Mouse (Mus musculus): ENCODE results near the gene Aco2. TPM values are rescaled to one million over a fixed set of nuclear protein-coding genes. Genes with fewer than 3 reads are reported as not detected.

Gene Aco2
- total RNA-seq, 1 experiment from 2014 or later, result 98.4 TPM

- no peak for ATAC-seq (replicated peaks in 1 of 2; ENCODE audit: insufficient read depth in 1 of 2, low FRiP score in 2 of 2, low TSS enrichment in 1 of 2, low read depth in 1 of 2, poor library complexity in 2 of 2, severe bottlenecking in 2 of 2)
Measured at GRCm38 (mm10) chr15:81954151-81954583, 82.1 kb downstream of the Aco2 start.

- no peak for ATAC-seq (replicated peaks in 1 of 2; ENCODE audit: insufficient read depth in 1 of 2, low FRiP score in 2 of 2, low TSS enrichment in 1 of 2, low read depth in 1 of 2, poor library complexity in 2 of 2, severe bottlenecking in 2 of 2)
Measured at GRCm38 (mm10) chr15:81954716-81955115, 82.6 kb downstream of the Aco2 start.

DNA sequence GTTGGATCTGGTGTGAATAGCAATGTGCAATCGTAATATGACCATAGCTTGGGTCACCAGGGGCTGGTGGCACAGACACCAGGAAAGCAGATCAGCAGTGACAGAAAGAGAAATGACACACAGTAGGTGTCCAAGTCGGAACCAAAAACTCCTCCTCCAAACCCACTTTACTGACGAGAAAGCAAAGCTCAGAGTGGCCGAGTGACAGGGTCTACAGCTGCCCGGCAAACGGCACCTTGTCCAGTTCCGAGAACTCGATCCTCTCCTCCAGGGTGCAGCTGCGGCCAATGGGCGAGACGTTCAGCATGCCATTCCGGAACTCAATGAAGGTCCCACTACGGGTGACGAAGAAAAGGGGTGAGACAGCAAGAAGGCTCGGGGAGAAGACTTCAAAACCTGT is 83.3 kb downstream of the Aco2 start:
- ATAC-seq (replicated peaks in 1 of 2; ENCODE audit: insufficient read depth in 1 of 2, low FRiP score in 2 of 2, low TSS enrichment in 1 of 2, low read depth in 1 of 2, poor library complexity in 2 of 2, severe bottlenecking in 2 of 2), result no peak

DNA sequence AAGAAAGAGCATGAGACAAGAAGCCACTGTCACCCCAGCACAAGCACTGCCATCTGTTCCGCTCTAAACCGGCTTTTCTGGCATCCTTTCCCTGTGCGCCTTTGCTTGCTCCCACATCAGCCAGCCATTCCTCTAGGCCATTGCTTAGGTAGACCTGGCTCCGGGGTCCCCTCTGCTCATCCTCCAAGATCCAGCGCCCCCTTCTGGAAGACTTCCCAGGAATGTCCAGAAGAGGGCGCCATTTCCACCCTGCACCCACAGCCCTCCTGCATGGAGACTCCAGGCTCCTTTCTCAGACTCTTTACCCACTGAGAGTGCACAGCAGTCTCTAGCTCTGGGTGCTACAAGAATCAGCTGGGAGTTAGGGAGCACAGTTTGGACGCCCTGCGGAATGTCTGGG is 84.3 kb downstream of the Aco2 start:
- 0 out of 4 replicates have a peak, but pooled peaks of 1 of the 2 experiments have one; percentile 30 for ATAC-seq (replicated peaks in 1 of 2; ENCODE audit: insufficient read depth in 1 of 2, low FRiP score in 2 of 2, low TSS enrichment in 1 of 2, low read depth in 1 of 2, poor library complexity in 2 of 2, severe bottlenecking in 2 of 2)

DNA sequence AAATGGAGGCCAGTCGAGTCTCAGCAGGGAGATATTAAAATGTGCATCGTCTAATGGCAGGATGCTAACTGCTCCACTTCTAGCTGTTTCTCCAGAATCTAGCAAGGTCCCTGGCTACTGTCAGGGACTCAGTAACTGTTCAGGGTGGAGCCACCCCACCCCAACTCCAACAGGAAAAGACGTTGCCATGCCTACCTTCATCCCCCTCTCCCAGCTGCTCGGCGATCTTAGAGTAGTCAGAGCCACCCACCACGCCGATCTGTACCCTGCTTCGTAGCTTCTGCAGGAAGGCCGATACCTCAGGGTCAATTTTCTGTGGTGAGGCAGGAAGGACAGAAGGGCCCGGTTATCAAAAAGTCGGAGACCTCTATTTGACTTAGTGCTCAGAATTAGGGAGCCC is 85.5 kb downstream of the Aco2 start:
- no peak for ATAC-seq (replicated peaks in 1 of 2; ENCODE audit: insufficient read depth in 1 of 2, low FRiP score in 2 of 2, low TSS enrichment in 1 of 2, low read depth in 1 of 2, poor library complexity in 2 of 2, severe bottlenecking in 2 of 2)

DNA sequence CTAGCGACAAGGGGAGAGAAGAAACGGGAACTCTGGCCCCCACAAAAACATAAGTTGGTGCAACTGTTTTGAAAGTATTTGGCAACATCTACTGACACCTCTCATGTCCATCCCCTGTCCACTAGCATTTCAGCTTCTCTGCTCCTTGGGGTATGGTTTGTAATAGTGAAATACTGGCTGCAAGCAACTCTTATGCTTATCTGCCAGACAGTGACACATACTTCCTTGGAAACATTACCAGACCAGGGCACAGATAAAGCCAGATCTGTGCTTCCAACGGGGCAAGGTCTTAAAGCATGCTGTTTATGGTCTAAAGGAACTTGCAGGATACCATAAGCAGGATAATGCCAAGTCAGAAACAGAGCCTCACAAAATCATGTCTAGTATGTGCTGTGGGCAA is 86.8 kb downstream of the Aco2 start:
- ATAC-seq (replicated peaks in 1 of 2; ENCODE audit: insufficient read depth in 1 of 2, low FRiP score in 2 of 2, low TSS enrichment in 1 of 2, low read depth in 1 of 2, poor library complexity in 2 of 2, severe bottlenecking in 2 of 2), result no peak

DNA sequence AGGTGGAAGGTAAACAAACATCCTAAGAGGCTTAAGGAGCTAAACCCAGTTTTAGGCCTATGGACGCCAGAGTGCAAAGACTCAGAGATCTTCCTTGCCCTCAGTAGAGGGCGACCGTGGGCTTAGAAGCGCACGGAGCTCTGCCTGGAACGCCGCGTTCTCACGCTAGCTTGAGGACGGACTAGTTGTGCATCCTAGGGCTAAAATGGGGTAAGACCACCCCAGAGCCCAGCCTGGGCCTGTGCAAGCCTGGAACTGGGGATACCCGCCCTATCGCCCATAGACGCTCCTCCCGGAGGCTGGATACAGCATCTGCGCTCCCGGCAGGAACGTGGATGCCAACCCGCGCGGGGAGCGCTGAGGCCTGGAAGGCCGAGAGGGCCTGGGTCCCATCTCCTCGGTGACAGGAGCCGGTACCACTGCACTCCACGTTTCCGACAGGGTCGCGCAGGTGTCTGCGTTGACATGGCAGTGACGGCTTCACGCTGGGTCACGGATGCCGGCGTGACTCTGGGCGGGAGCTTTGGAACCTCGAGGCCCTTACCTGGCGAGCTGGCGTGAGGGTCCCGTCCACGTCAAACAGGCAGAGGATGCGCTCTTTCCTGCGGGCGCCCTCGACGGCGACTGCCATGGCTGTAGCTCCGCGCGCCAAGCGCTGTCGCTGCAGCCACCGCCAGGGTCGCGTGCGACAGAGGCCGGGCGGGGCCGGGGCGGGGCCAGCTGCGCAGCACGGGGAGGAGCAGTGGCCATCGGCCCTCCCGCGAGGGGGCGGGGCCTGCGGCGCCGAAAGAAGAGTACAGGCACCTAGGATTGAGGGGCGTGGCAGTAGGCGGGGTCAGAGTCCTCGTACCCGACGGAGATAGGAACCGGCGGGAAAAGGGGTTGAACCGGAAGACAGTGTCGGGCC is 88.3 kb downstream of the Aco2 start, which contains the start of gene Pmm1:
Pmm1 (minus strand) TSS at position 760 of the 907 bp plus-strand sequence.
- peak; percentile 93 to 95 for ATAC-seq (replicated peaks in 1 of 2; ENCODE audit: insufficient read depth in 1 of 2, low FRiP score in 2 of 2, low TSS enrichment in 1 of 2, low read depth in 1 of 2, poor library complexity in 2 of 2, severe bottlenecking in 2 of 2)

DNA sequence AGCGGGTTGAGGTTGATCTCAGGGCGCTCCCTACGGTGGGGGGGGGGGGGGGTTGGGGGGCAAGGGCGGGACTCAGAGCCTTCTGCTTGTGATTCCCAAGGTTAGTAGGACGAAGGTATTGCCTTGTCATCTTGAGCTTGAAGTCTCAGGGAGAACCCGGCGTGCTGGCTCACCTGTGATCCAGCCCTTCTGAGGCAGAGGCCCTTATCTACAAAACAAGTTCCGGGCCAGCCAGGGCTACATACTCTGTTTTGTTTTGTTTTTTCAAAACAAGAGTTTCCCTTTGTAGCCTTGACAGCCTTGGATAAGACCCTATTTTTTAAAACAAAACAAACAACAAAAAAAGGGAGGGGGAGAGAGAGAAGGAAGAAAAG is 89.0 kb downstream of the Aco2 start:
- no peak for ATAC-seq (replicated peaks in 1 of 2; ENCODE audit: insufficient read depth in 1 of 2, low FRiP score in 2 of 2, low TSS enrichment in 1 of 2, low read depth in 1 of 2, poor library complexity in 2 of 2, severe bottlenecking in 2 of 2)

DNA sequence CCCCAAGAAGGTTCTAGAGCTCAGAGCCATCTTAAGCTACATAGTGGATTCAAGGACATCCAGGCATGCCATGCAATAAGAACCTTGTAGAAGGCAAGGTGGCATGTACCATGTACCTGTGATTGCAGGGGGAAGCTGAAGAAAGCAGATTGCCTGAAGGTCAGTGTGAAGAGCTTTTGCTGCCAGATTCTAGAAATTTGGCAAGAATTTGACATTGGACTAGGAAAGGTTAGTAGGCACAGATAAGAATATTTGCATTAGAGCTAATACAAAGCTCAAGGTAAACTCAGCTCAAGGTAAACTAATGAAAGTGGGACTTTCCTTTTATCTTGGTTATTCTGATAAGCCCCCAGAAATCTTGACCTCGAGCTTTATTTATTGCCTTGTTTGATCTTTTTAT is 92.2 kb downstream of the Aco2 start:
- ATAC-seq (replicated peaks in 1 of 2; ENCODE audit: insufficient read depth in 1 of 2, low FRiP score in 2 of 2, low TSS enrichment in 1 of 2, low read depth in 1 of 2, poor library complexity in 2 of 2, severe bottlenecking in 2 of 2), result no peak

Other genes with a start within 250 kb of the Aco2 start
- 21.2 and 22.8 TPM in 2 replicates for gene L3mbtl2, start 208.4 kb upstream of the Aco2 start, total RNA-seq (2017)
- 0.19 and 0.69 TPM in 2 replicates for gene Chadl, start 175.0 kb upstream of the Aco2 start, total RNA-seq (2017)
- 40.3 and 42.2 TPM in 2 replicates for gene Zc3h7b, start 127.3 kb upstream of the Aco2 start, total RNA-seq (2017)
- 80.7 and 125 TPM in 2 replicates for gene Rangap1, start 126.8 kb upstream of the Aco2 start, total RNA-seq (2017)
- gene Tef, start 69.9 kb upstream of the Aco2 start, total RNA-seq (2017), result 18.6 and 28.9 TPM in 2 replicates
- 36.6 and 38.4 TPM in 2 replicates for gene Tob2, start 13.5 kb upstream of the Aco2 start, total RNA-seq (2017)
- gene Phf5a, start 398 bp upstream of the Aco2 start, total RNA-seq (2017), result 35.5 and 56.0 TPM in 2 replicates
- gene Polr3h, start 53.9 kb downstream of the Aco2 start, total RNA-seq (2017), result 26.7 and 32.6 TPM in 2 replicates
- not detected in 2 replicates for gene Csdc2, start 64.5 kb downstream of the Aco2 start, total RNA-seq (2017)
- gene Pmm1, start 88.6 kb downstream of the Aco2 start, total RNA-seq (2017), result 12.5 and 13.4 TPM in 2 replicates
- not detected in 2 replicates for gene 1700029P11Rik, start 108.2 kb downstream of the Aco2 start, total RNA-seq (2017)
- gene Xrcc6, start 115.5 kb downstream of the Aco2 start, total RNA-seq (2017), result 364 and 390 TPM in 2 replicates
- gene Desi1, start 161.6 kb downstream of the Aco2 start, total RNA-seq (2017), result 8.3 and 10.0 TPM in 2 replicates
- 167 and 205 TPM in 2 replicates for gene Snu13, start 175.3 kb downstream of the Aco2 start, total RNA-seq (2017)
- gene 4930407I10Rik, start 186.8 kb downstream of the Aco2 start, total RNA-seq (2017), result not detected in 2 replicates
- gene Mei1, start 197.7 kb downstream of the Aco2 start, total RNA-seq (2017), result not detected in 2 replicates